Mouse (Mus musculus) ES-E14 (cell line): ENCODE measurements around the gene Batf. TPM values are rescaled to one million over a fixed set of nuclear protein-coding genes. Genes with fewer than 3 reads are reported as not detected.
"Not testable (repeated sequence)": the region's sequence is repeated elsewhere in the genome, so short reads cannot be mapped to it uniquely, and the experiment has no call there.

Experiments
- DNase-seq: peaks from one replicate; pipeline ENCODE4 v3.0.0-alpha.2; 2013; ENCODE audit warnings: low read depth, low spot score
- H3K27ac ChIP-seq: 2 replicates; pipeline ENCODE4 v1.5.1; 2012; ENCODE audit warnings: low read depth, mild to moderate bottlenecking, low read length, moderate library complexity, mixed read lengths; ENCODE audit not compliant: poor library complexity, insufficient read depth, severe bottlenecking
- H3K36me3 ChIP-seq: 2 replicates; pipeline ENCODE4 v1.6.1; 2012; ENCODE audit warnings: mild to moderate bottlenecking, low read length, moderate library complexity, mixed read lengths; ENCODE audit not compliant: control insufficient read depth, poor library complexity, insufficient read depth, severe bottlenecking
- H3K4me1 ChIP-seq, 2 experiments: fragments of 150-350 bp in 1 of 2; sonication (generic) in 1 of 2; 2 replicates each; pipeline ENCODE4 v1.6.1; 2012; ENCODE audit warnings: low read length in 2 of 2, mild to moderate bottlenecking in 1 of 2, mixed read lengths in 1 of 2; ENCODE audit not compliant: control insufficient read depth in 2 of 2, insufficient read depth in 2 of 2, poor library complexity in 1 of 2
- H3K4me3 ChIP-seq, 2 experiments: fragments of 150-350 bp in 1 of 2; sonication (generic) in 1 of 2; 2 replicates each; pipeline ENCODE4 v1.5.1; 2012; ENCODE audit warnings: low read length in 2 of 2, low read depth in 1 of 2, mild to moderate bottlenecking in 1 of 2, mixed read lengths in 1 of 2; ENCODE audit not compliant: insufficient read depth in 1 of 2, poor library complexity in 1 of 2, severe bottlenecking in 1 of 2
- H3K9ac ChIP-seq: 2 replicates; pipeline ENCODE4 v1.6.1; 2012; ENCODE audit warnings: low read depth, mild to moderate bottlenecking, low read length, mixed read lengths; ENCODE audit not compliant: poor library complexity, insufficient read depth, severe bottlenecking
- H3K9me3 ChIP-seq: fragments of 150-350 bp; sonication (generic); 2 replicates; pipeline ENCODE4 v1.6.1; 2012; ENCODE audit warnings: low read depth, mild to moderate bottlenecking, low read length; ENCODE audit not compliant: control insufficient read depth, insufficient read depth
- CHD2 ChIP-seq: IDR thresholded peaks from 2 replicates; pipeline ENCODE4 v1.6.1; 2014; ENCODE audit warnings: mild to moderate bottlenecking, low read depth, low read length, inconsistent platforms
- HCFC1 ChIP-seq: IDR thresholded peaks from 2 replicates; pipeline ENCODE4 v1.6.1; 2012; ENCODE audit warnings: low read length, inconsistent platforms, borderline replicate concordance; ENCODE audit not compliant: insufficient read depth
- MAFK ChIP-seq: IDR thresholded peaks from 2 replicates; pipeline ENCODE4 v1.6.1; 2014; ENCODE audit warnings: mild to moderate bottlenecking, low read depth, low read length, inconsistent platforms; ENCODE audit not compliant: insufficient read depth
- ZC3H11A ChIP-seq: IDR thresholded peaks from 2 replicates; pipeline ENCODE4 v1.6.1; 2012; ENCODE audit warnings: low read depth, mild to moderate bottlenecking, inconsistent platforms, low read length, borderline replicate concordance
- ZNF384 ChIP-seq: IDR thresholded peaks from 2 replicates; pipeline ENCODE4 v1.6.1; 2012; ENCODE audit warnings: low read depth, low read length, inconsistent platforms
- in situ Hi-C, 2 experiments: fragments of 600-800 bp; cut with MboI; formaldehyde crosslinking; loops; one replicate each; pipeline ENCODE4 v1.15.1; 2025; ENCODE audit warnings: low sequenced_read_pairs in 2 of 2, inconsistent platforms in 1 of 2; ENCODE audit not compliant: unreplicated experiment in 2 of 2
- total RNA-seq: library from RNA; depleted of rRNA; stranded (reverse); fragments of 300-350 nt; gene quantifications from 2 replicates; pipeline ENCODE4 v1.2.3, GENCODE M21; 2012

The Batf gene
- total RNA-seq, 1 experiment: 0.58 TPM

DNA sequence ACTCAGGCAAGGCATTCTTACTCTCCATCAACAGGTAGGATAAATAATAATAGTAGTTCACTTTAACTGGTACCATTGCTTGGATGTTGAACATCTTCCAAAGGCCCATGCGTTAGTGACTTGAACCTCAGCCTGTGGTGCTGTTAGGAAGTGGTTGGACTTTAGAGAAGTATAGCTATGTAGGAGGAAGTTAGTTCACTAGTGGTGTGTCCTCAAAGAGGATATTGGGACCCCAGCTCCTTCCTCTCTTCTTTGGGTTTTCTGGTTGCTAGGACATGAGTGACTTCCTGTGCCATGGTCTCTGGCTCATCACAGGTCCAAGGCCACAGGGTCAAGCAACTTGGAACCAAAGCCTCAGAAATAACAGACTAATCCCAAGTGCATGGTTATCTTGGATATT lies 38.5 kb upstream of the Batf start:
- DNase-seq: no peak
- Histone ChIP-seq H3K9ac (no peak overlapping the region), H3K27ac (no peak overlapping the region), H3K4me3 (no peak overlapping the region), H3K36me3 (no peaks in the 10 kb centered on the region), H3K9me3 (no peaks in the 10 kb centered on the region), H3K4me1 (peaks cover 3 to 6% of the 10 kb centered on the region in 2 experiments; a peak in 1 of 4 replicates)
- in situ Hi-C loops: no loop called here
- no peak for TF ChIP-seq CHD2
- TF ChIP-seq ZC3H11A: no peak
- no peak for TF ChIP-seq MAFK
- TF ChIP-seq ZNF384: no peak
- no peak for TF ChIP-seq HCFC1

- H3K36me3 ChIP-seq: no peaks in the 10 kb centered on the region
- no peak for TF ChIP-seq ZC3H11A
- TF ChIP-seq HCFC1: no peak
- no peak for TF ChIP-seq ZNF384
- no peak for TF ChIP-seq CHD2
- no peak for TF ChIP-seq MAFK
- no peak overlapping the region for H3K4me3 ChIP-seq
- in situ Hi-C loops: loop anchor here (10.0 to 25.0 kb wide), 3 partner anchors 125 to 322 kb away; partner anchors contain the start of gene Nek9 (in 1 of the 2)
- H3K9ac ChIP-seq: no peak overlapping the region
- no peaks in the 10 kb centered on the region for H3K9me3 ChIP-seq
- H3K4me1 ChIP-seq: no peaks in the 10 kb centered on the region
- H3K27ac ChIP-seq: no peak overlapping the region
- DNase-seq: no peak
These were observed 27.1 kb upstream of the Batf start for GRCm38 (mm10) chr12:85659319-85659718.

- Histone ChIP-seq H3K4me3 (no peak overlapping the region), H3K36me3 (no peaks in the 10 kb centered on the region), H3K9me3 (no peaks in the 10 kb centered on the region), H3K27ac (no peak overlapping the region), H3K9ac (no peak overlapping the region), H3K4me1 (no peaks in the 10 kb centered on the region)
- in situ Hi-C loops: loop anchor here (10.0 to 25.0 kb wide), 3 partner anchors 149 to 324 kb away; partner anchors contain the start of gene Nek9 (in 1 of the 2)
- TF ChIP-seq MAFK (no peak), HCFC1 (no peak), ZNF384 (no peak), CHD2 (no peak)
- DNase-seq: no peak
These were observed 25.6 kb upstream of the Batf start for GRCm38 (mm10) chr12:85660855-85661254.

- not testable (repeated sequence) for DNase-seq, H3K4me3 ChIP-seq, H3K9ac ChIP-seq, H3K36me3 ChIP-seq, H3K4me1 ChIP-seq, H3K27ac ChIP-seq, H3K9me3 ChIP-seq
- in situ Hi-C loops: loop anchor here (10.0 to 25.0 kb wide), 3 partner anchors 150 to 325 kb away; partner anchors contain the start of gene Nek9 (in 1 of the 2)
These were observed 24.2 kb upstream of the Batf start for GRCm38 (mm10) chr12:85662232-85662631.

DNA sequence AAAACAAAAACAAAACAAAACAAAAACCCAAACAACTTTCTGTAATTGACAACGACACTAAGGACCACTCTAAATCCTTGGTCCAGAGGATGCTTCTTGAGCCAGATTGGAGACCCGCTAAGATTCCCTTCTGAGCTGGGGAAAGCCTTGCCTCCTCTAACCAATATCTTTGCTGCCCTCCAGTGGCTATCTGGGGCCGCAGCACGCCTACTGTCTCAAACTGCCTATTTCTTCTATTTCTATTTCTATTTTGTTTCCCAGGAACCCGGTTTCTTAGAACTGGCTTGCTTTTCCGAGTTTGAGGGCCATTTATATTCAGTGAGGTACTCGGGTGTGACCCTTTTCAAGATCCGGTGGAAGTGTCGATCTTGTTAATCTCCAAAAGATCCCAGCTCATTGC lies 23.6 kb upstream of the Batf start:
- no peaks in the 10 kb centered on the region for H3K9me3 ChIP-seq
- H3K4me1 ChIP-seq: peaks cover 0 to 9% of the 10 kb centered on the region in 2 experiments; a peak in 1 of 4 replicates
- H3K4me3 ChIP-seq: no peak overlapping the region
- H3K27ac ChIP-seq: no peak overlapping the region
- H3K9ac ChIP-seq: no peak overlapping the region
- DNase-seq: peak; percentile 56
- TF ChIP-seq ZC3H11A (peak; percentile 92), MAFK (no peak)
- H3K36me3 ChIP-seq: no peaks in the 10 kb centered on the region
- in situ Hi-C loops: loop anchor here (10.0 to 25.0 kb wide), 3 partner anchors 151 to 326 kb away; partner anchors contain the start of gene Nek9 (in 1 of the 2)
